Mouse (Mus musculus): ENCODE measurements around the gene Ranbp10. TPM values are rescaled to one million over a fixed set of nuclear protein-coding genes. Genes with fewer than 3 reads are reported as not detected.

Ranbp10 gene
- 24.6 and 25.7 TPM in 2 replicates for polyA plus RNA-seq (2012; rRNA removed)

DNA sequence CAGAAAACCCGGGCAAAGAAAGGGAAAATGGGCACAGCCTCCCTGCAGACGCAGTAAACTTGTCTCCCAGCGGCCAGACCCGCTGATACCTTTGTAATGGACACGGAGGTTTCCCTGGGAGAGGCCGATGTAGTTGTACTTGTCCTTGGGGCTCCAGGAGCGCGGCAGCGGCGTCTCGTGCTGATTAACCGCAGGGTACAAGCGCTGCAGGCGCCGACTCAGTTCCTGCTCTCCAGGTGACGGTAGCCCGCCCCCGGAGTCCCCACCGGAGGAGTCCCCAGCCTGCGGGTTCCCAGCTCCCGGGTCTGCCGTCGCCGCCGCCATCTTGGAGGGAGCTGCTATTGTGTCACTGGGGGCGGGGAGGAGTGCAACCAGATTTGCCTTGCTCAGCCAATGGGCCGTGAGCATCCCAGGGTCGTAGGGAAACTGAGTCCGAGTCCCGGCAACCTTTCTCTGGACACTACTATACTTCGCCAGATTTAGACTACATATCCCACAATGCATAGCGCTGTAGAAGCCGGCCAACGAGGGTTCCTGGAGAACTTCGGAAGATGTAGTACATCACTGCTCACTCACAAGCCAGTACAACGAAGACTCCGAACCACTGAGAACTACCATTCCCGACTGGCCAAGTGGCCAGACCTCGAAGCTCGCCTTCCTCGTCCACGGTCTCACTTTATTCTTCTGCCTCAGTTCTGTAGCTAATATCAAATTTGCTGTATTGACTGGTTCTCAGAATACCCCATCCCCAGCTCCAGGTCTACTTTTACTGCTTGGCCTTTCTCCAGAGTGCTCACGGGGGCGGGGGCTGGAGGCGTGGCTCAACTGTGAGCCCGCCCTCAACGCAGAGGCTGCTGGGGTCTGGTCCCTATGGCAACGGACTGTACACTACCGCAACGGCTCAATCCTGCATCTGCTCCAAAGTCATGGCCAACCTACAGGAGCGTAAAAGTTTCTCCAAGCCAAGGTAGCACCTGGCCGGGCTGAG lies at the start of gene Ranbp10, which contains the start of gene Tsnaxip1:
Gene Ranbp10, minus strand, starts transcription at position 490 of the 988 bp plus-strand sequence.
Gene Tsnaxip1, plus strand, starts transcription at position 871 of the 988 bp plus-strand sequence.
- Histone ChIP-seq H3K4me1 (ENCODE audit: control insufficient read depth, insufficient read depth, low read length) (peaks cover 5% of the 10 kb centered on the region), H3K4me3 (ENCODE audit: insufficient read depth, low read length) (peak within 1 kb of the TSS; percentile 96), H3K27ac (ENCODE audit: insufficient read depth, low read length) (no peak within 1 kb of the TSS)
- TF ChIP-seq POLR2A (IDR thresholded peaks at IDR 0.05; ENCODE audit: extremely low read depth, insufficient read depth, low read length): peak; percentile 62
- no peak for TF ChIP-seq CTCF (IDR thresholded peaks at IDR 0.05; ENCODE audit: extremely low read depth, insufficient read depth, low read length)

DNA sequence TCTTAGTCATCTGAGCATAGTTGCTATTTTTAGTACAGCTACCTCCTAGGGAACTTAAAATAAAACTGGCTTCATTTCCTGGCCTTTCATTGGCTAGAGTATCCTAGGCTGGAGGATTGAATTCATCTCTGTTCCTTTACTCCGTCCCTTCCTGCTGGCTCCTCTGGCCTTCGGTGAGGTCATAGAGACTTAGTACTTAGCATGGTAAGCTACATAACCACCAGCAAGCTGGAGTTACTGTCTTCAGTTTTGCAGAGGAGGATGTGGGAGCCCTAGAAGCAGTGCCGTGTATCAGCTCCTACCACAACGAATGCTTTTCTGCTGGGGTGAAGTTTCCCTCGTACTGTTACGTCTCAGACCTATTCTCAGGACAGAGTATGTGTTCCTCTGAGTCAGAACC lies 47.2 kb upstream of the Ranbp10 start:
- Histone ChIP-seq H3K4me1 (ENCODE audit: control insufficient read depth, insufficient read depth, low read length) (peaks cover 12% of the 10 kb centered on the region), H3K27ac (ENCODE audit: insufficient read depth, low read length) (peak overlapping the region; percentile 30), H3K4me3 (ENCODE audit: insufficient read depth, low read length) (no peak overlapping the region)
- TF ChIP-seq CTCF (IDR thresholded peaks at IDR 0.05; ENCODE audit: extremely low read depth, insufficient read depth, low read length) (no peak), POLR2A (IDR thresholded peaks at IDR 0.05; ENCODE audit: extremely low read depth, insufficient read depth, low read length) (no peak)

GRCm38 (mm10) chr8:105866364-105867029 lies 39.3 kb upstream of the Ranbp10 start:
- H3K4me3 ChIP-seq (ENCODE audit: insufficient read depth, low read length): no peak overlapping the region
- H3K27ac ChIP-seq (ENCODE audit: insufficient read depth, low read length): no peak overlapping the region
- 0 out of 2 replicates have a peak, but pooled peaks have one; percentile 2 for TF ChIP-seq CTCF (IDR thresholded peaks at IDR 0.05; ENCODE audit: extremely low read depth, insufficient read depth, low read length)
- TF ChIP-seq POLR2A (IDR thresholded peaks at IDR 0.05; ENCODE audit: extremely low read depth, insufficient read depth, low read length): no peak
- H3K4me1 ChIP-seq (ENCODE audit: control insufficient read depth, insufficient read depth, low read length): peaks cover 1% of the 10 kb centered on the region; the same call in 1 of the 2 replicates

DNA sequence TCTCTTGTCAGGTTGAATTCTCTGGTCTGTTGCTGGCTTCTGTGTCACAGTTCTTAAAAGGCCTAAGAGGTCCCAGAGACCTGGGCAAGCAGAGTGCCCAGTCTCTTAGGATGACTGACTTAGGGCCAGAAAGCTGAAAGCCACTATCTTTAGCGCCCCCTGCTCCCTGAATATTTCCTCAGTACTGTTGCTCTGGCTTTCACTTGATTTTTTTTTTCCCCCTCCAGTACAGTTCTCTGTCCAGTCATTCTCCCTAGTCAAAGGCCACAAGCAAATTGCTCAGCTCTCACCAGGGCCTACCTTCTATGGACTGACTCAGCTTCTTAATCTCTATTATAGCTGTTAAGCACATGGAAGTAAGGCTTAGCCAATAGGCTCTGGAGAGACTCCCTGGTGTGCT lies 34.8 kb upstream of the Ranbp10 start:
- Histone ChIP-seq H3K27ac (ENCODE audit: insufficient read depth, low read length) (no peak overlapping the region), H3K4me3 (ENCODE audit: insufficient read depth, low read length) (peak overlapping the region; percentile 77), H3K4me1 (ENCODE audit: control insufficient read depth, insufficient read depth, low read length) (peaks cover 3% of the 10 kb centered on the region; the same call in 1 of the 2 replicates)
- TF ChIP-seq POLR2A (IDR thresholded peaks at IDR 0.05; ENCODE audit: extremely low read depth, insufficient read depth, low read length) (no peak), CTCF (IDR thresholded peaks at IDR 0.05; ENCODE audit: extremely low read depth, insufficient read depth, low read length) (peak; percentile 13; the same call in 1 of the 2 replicates)

DNA sequence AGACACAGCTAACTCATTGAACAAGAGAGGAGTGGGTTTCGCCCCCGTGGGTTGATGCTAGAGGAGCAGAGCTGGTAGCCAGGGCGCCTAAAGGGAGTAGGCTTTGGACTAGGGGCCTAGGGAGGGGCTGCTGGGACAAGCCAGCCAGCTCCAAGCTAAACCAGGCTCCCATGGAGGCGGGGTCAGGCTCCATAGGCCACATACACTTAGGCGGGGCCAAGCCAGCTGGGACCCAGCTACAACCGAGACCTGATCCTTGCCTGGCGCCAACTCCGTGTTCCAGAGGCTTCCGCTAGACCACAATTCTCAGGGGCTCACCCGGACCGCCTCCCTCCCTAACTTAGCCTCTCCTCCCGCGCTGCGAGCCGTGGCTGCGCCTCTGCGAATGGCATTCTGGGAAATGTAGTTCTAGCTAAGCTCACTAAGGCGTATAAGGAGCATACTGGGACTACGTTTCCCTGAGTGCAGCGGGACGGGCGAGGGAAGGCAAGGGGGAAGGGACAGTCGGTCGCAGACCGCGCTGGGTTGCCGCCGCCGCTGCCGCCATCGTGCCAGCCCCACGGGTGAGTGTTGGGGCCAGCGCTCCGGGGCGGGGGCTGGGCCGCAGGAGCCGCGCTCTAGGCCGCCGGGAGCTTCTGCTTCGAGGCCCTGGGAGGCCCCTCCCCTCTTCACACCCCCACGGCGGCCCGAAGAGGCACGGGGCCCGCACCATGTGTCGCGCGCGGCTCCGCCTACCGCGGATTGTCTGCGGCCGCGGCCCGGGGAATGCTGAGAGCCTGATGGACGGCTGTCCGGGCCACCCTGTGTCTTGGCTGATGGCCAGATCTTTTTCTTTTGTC lies 33.2 kb upstream of the Ranbp10 start, which contains the start of gene Nutf2:
Gene Nutf2, plus strand, starts transcription at position 438 of the 839 bp plus-strand sequence.
- peaks cover 6% of the 10 kb centered on the region; the same call in 1 of the 2 replicates for H3K4me1 ChIP-seq (ENCODE audit: control insufficient read depth, insufficient read depth, low read length)
- TF ChIP-seq CTCF (IDR thresholded peaks at IDR 0.05; ENCODE audit: extremely low read depth, insufficient read depth, low read length) (no peak), POLR2A (IDR thresholded peaks at IDR 0.05; ENCODE audit: extremely low read depth, insufficient read depth, low read length) (peak; percentile 55; the same call in 1 of the 2 replicates)
- peak within 1 kb of the TSS; percentile 38; the same call in 1 of the 2 replicates for H3K27ac ChIP-seq (ENCODE audit: insufficient read depth, low read length)
- H3K4me3 ChIP-seq (ENCODE audit: insufficient read depth, low read length): peak within 1 kb of the TSS; percentile 77

GRCm38 (mm10) chr8:105859314-105859713 lies 32.2 kb upstream of the Ranbp10 start:
- H3K4me3 ChIP-seq (ENCODE audit: insufficient read depth, low read length): no peak overlapping the region
- H3K27ac ChIP-seq (ENCODE audit: insufficient read depth, low read length): no peak overlapping the region
- H3K4me1 ChIP-seq (ENCODE audit: control insufficient read depth, insufficient read depth, low read length): peaks cover 6% of the 10 kb centered on the region; the same call in 1 of the 2 replicates
- TF ChIP-seq POLR2A (IDR thresholded peaks at IDR 0.05; ENCODE audit: extremely low read depth, insufficient read depth, low read length): no peak
- no peak for TF ChIP-seq CTCF (IDR thresholded peaks at IDR 0.05; ENCODE audit: extremely low read depth, insufficient read depth, low read length)

- peaks cover 7% of the 10 kb centered on the region; the same call in 1 of the 2 replicates for H3K4me1 ChIP-seq (ENCODE audit: control insufficient read depth, insufficient read depth, low read length)
- TF ChIP-seq POLR2A (IDR thresholded peaks at IDR 0.05; ENCODE audit: extremely low read depth, insufficient read depth, low read length): no peak
- no peak for TF ChIP-seq CTCF (IDR thresholded peaks at IDR 0.05; ENCODE audit: extremely low read depth, insufficient read depth, low read length)
Measured at GRCm38 (mm10) chr8:105858495-105858894, 31.3 kb upstream of the Ranbp10 start.

GRCm38 (mm10) chr8:105856168-105856835 lies 29.2 kb upstream of the Ranbp10 start:
- Histone ChIP-seq H3K4me3 (ENCODE audit: insufficient read depth, low read length) (peak overlapping the region; percentile 62), H3K27ac (ENCODE audit: insufficient read depth, low read length) (no peak overlapping the region), H3K4me1 (ENCODE audit: control insufficient read depth, insufficient read depth, low read length) (peaks cover 4% of the 10 kb centered on the region; the same call in 1 of the 2 replicates)
- no peak for TF ChIP-seq POLR2A (IDR thresholded peaks at IDR 0.05; ENCODE audit: extremely low read depth, insufficient read depth, low read length)
- TF ChIP-seq CTCF (IDR thresholded peaks at IDR 0.05; ENCODE audit: extremely low read depth, insufficient read depth, low read length): no peak

More at GRCm38 (mm10) chr8:105858495-105858894, 31.3 kb upstream of the Ranbp10 start:
- Histone ChIP-seq H3K27ac (ENCODE audit: insufficient read depth, low read length) (no peak overlapping the region), H3K4me3 (ENCODE audit: insufficient read depth, low read length) (no peak overlapping the region)
